Mouse (Mus musculus) right cerebral cortex, adult 18-20 months (tissue): ENCODE results near the gene Aldh2.
A peak's percentile ranks its signal among the peaks of the same experiment; 100 is the strongest.
"Not testable (repeated sequence)": the region's sequence is repeated elsewhere in the genome, so short reads cannot be mapped to it uniquely, and the experiment has no call there.

Experiments
- DNase-seq: peaks from one replicate; pipeline ENCODE4 v3.0.0; 2022; ENCODE audit warnings: mixed read lengths

Aldh2 gene

DNA sequence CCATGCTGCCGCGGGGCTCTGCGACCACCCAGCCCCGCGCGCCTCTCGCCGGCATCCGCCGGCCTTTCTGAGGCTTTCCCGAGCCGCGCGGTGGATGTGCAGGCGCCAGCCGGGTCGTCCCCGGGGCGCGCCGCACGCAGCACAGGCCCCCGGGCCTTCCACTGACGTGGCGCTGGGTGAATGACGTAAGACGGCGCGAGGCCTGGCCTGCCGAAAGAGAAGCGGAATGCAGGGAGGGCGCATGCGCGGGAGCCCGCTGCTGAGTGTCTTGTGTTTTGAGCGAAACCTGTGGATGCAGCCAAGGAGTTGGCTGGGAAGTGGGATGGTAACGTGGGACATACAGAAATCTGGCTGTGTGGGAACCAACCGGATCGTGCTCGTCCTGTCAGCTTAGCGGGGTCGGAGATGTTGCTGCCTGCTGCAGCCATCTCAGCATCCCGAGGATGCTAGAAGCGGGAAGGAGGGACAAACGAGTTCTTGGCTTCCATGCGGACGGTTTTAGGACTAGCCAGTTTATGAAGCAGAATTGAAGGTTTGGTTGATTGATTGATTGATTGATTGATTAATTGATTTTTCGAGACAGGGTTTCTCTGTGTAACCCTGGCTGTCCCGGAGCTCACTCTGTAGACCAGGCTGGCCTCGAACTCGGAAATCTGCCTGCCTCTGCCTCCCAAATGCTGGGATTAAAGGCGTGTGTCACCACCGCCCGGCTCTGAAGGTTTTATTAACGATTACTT lies 47.7 kb downstream of the Aldh2 start, which contains the start of gene Mapkapk5:
Gene Mapkapk5 (minus strand): TSS at position 113 of the 737 bp plus-strand sequence.
- peak; percentile 96 for DNase-seq

GRCm38 (mm10) chr5:121544910-121545792 lies 48.5 kb downstream of the Aldh2 start, which contains the start of the genes Adam1a and Gm42878:
Adam1a (minus strand) TSS chr5:121545482.
Gm42878 (minus strand) TSS chr5:121545482.
- DNase-seq, result no peak

GRCm38 (mm10) chr5:121543370-121543769 lies 50.3 kb downstream of the Aldh2 start:
- no peak for DNase-seq

- no peak for DNase-seq
Observed at GRCm38 (mm10) chr5:121541235-121541634, 52.4 kb downstream of the Aldh2 start.

DNA sequence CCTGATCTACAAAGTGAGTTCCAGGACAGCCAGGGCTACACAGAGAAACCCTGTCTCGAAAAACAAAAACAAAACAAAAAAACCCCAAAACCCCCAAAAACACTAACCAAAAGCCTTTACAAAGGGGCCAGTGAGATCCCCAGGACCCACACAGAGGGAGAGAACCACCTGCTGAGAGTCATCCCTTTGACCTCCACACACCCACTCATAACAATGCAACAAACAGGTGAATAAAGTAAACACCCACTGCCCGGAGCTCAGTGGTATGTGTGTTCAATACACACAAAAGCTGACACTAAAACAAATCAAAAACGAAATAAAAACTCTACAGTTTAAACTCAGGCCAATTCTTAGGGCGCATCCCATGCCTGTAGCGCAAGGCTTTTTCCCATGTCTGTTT lies 53.6 kb downstream of the Aldh2 start:
- DNase-seq, result no peak

GRCm38 (mm10) chr5:121537588-121537987 lies 56.0 kb downstream of the Aldh2 start:
- DNase-seq, result no peak

GRCm38 (mm10) chr5:121536921-121537555 lies 56.6 kb downstream of the Aldh2 start:
- DNase-seq, result no peak

DNA sequence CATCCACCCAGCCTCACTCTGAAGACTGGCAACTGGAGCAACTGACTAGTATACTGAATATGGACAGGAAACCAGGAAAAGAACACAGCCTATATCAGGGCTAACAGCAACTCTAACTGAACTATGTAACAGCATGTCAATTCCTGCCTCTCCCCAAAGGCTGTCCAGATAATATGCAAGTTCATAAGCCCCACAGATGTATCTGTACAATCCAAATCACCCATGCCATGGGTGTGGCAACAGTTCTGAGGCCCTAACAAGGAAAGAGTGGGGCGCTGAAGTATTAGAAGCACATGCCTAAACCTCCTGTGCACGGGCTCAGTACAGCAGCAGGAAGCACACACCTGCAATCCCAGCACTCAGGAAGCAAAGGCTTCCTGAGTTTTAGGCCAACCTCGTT lies 58.5 kb downstream of the Aldh2 start:
- no peak for DNase-seq

DNA sequence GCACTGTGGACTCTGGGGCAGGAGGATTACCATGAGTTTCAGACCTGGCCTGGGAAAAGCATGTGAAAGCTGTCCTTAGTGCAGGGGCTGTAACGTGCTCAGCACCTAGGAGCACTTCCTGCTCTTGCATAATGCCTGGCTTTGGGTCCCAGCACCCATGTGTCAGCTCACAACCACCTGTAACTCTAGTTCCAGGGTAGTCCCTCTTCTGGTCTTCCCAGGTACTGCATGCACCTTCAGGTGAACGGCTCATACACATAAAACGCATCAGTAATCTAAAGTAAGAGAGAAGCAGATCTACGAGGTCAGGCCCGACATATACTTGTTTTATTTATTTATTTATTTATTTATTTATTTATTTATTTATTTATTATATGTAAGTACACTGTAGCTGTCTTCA lies 59.1 kb downstream of the Aldh2 start:
- DNase-seq, result no peak

- DNase-seq, result no peak
Observed at GRCm38 (mm10) chr5:121526961-121527360, 66.7 kb downstream of the Aldh2 start.

DNA sequence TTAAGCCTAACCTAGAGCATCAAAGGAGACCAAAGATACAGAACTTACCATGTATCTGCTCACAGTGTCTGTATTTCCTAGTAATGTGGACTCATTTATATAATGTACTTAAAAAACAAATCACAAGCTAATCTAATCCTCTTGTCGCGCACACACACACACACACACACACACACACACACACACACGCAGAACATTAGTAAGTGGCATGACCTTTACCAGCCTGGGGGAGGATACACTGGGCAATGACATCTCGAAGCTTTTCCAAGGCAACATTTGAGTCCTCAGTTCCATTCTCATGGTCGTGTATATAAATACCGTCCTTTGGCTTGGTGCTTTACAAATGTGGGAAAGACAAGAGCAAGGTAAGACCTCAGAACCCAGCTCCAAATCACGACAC lies 67.1 kb downstream of the Aldh2 start:
- DNase-seq, result no peak

- DNase-seq, result no peak
Observed at GRCm38 (mm10) chr5:121525774-121526450, 67.7 kb downstream of the Aldh2 start.

DNA sequence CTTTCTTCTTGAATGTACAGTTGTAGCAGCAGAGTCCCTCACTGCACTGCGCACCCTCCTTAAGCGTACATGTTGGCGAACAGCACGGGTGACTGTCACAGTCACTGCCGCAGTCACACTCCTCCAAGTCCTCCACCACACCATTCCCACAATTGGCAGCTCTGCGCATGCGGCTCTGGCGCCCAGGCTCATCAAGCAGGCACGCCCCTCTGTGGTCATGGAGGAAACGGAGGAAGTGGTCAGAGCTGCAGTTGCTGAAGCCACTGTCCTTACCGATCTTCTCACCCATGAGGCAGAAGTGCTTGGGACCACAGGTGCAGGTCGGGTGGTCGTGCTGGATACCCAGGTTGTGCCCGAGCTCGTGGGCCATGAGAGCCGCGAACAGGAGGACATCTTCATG lies 73.9 kb downstream of the Aldh2 start:
- not testable (repeated sequence) for DNase-seq

GRCm38 (mm10) chr5:121518983-121519382 lies 74.6 kb downstream of the Aldh2 start:
- no peak for DNase-seq
